Mouse (Mus musculus) ovary, adult 18-20 months (tissue): ENCODE results near the gene Gpr85.
"Not testable (repeated sequence)": the region's sequence is repeated elsewhere in the genome, so short reads cannot be mapped to it uniquely, and the experiment has no call there.

ENCODE experiments used
- DNase-seq: peaks from one replicate; pipeline ENCODE4 v3.0.0; 2022; ENCODE audit warnings: low spot score, mixed read lengths

The Gpr85 gene

DNA sequence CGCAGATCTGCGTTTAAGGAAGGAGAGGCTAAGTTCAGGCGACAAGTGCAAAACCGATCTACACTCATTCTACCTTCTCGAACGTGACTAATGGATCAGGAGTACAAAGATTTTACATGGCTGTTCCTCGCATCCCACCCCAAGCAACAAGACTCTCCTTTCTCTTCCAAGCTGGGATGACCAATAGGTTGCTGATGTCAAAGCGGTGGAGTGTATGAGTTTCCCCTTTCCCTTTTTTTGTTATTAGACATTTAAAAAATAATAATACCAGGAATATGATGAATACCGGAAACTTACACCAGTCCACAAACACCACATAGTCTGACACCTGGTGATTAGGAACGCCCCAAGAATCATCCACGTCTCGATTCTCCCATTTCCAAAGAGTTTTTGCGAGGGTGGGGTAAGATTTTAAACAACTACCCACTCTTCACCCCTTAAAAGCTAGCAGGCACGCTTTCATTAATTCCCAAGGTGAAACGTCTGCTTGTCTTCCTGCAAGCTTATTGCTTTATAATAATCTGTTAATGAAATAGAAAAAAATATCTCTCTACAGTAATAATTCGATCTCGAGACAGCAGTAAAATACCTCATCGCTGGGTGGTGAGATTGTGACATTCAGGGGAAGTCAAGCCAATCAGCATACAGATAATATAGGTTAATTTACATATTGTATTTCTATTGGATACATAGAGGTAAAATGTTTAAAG lies at the start of gene Gpr85:
Gene Gpr85, minus strand, starts transcription at position 598 of the 710 bp plus-strand sequence.
- no peak for DNase-seq

DNA sequence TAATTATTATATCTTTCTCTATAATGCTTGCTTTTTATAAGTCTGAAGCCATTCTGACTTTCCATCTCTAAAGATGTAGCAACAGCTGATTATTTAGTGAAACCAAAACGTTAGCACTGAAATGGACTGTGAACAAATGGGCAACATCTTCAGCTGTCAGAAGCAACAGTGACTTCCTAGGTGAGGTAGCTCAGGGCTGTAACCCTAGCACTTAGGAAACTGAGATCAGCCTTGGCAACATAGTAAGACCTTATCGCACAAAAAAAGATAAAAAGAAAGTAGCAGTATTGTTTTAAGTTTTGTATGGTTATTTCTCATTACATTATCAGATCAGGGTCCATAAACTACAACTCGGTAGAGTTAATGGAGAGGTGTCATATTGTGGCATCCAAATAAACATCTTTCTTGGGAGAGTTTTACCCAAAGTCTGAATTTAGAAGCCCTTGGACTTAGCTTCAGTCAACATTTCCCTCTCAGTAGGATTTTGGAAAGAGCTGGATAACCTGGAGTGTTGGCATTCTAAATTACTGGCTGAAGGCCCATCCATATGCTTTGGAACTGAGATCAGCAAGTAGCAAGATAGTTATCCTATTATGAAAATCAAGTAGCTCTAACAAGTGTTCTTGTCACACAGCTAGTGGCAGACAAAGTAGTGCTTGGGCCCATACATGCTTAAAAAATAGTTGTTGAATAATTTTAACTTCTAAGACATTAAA lies 45.3 kb upstream of the Gpr85 start:
- no peak for DNase-seq

DNA sequence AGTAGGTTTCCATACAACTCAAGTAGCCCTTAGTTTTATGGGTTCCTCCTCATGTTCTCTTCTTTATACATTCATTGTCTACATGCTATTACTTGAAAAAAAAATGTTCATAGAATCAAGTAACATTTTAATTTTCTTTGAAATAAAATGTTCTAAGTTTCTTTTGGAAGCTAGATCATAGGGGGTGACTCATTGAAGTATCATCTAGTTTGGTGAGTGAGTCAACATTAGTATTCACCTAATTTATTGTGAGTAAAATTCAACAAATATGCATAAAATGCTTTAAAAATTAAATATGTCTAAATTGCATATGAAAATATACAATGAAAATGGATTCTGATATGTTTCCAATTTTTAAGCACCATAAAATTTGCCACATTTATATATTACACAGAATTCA lies 43.2 kb upstream of the Gpr85 start:
- DNase-seq: no peak

DNA sequence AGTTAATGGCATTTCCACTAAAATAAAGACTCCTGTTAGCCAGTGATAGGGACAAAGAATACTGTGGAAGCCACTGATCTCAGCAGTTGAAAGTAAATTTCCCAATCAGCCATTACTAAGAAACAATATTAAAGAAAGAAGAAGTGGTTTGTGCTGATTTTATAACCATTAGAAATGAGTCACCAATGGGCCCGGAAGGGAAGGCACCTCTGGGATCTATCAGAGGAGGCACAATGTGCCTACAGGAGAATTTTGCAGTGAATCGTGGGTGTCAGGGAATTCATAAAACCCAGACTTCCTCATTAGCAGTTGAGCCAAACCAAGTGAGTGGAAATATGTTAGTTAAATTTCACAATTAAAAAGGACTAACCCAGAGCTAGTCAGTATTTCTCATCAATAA lies 34.2 kb upstream of the Gpr85 start:
- no peak for DNase-seq

DNA sequence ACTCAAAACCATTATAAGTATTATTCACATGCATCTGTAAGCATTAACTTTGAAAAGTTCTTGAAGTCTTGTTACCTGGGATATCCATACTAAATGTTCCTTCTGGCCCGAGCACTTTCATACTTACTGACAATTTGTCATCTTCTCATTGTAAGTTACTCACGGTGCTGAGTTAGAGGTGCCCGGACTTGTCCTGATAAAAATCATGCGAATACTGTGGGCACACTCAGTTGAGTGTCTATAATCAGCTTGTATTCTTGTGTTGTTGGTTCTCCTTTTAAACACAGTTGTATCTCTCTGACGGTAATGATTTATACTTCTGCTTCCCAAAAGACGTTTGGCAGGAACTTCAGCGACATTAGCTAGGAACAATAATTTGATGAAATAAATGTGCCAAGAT lies 32.3 kb upstream of the Gpr85 start:
- DNase-seq: no peak

DNA sequence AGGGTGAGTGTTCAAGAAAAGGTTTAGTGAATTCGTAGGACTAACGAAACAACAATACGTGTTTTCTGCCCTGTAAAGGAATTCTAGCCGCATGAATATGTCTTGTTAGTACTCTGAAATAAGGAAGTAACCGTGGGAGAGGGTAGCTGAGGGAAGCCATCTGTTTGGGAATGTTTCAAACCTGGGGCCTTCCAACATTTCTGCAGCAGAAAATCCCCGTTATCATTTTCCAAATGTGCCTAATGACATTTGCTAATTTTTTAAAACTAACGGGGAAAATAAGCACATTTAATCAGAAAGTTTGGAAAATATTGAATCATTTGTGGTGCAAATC lies 31.9 kb upstream of the Gpr85 start:
- no peak for DNase-seq

DNA sequence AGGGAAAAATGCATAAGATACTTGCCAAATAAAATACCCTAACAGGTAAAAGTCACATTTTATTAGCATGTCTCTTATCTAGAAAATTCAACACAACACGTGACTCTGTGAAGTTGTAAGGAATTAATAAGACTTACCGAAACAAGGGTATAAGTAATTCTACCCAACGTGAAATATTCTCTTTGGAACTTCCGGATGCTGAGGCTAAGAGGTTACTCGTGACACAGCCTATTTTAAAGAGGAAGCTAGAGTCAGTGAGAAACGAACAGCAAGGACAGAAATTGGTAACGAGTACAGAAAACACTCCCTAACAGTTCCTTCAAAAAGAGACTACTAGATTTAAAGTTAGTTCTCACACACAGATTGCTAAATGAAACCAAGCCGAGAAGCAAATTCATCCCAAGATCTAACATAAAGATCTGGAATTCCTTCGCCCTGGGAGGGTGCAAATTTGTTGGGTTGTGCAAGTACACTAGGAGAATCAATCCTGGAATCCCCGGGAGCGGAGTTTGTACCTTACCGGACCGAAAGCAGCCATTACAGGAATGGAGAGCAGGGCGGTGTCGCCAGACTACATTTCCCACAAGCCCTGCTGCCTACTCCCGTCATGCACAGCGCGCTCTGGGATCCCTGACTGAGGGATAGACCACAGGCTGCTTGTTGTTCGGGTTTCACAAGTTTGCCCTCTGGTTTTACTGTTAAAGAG lies 31.3 kb upstream of the Gpr85 start, which contains the start of gene 2610001J05Rik:
Gene 2610001J05Rik, minus strand, starts transcription at position 600 of the 706 bp plus-strand sequence.
- peak; percentile 84 for DNase-seq

DNA sequence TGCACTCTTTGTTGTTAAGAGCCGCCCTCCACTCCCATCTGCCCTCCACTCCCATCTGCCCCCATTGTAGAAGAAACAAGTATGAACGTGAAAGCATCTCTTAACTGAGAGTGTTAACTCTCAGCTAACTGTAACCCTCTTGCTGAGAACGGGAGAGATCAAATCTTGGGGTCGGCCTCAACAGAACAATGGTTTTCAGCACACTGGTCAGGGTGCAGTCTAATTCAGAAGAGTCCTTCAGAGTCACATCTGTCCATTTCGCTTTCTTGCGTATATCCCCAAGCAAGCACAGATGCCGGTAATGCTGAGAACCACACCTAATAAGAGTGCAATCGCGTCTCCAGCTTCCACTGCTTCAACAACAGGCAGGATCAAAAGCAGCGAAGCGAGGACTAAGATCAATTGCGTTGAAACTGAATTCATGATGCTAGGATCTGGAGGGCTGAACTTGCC lies 30.6 kb upstream of the Gpr85 start:
- no peak for DNase-seq

DNA sequence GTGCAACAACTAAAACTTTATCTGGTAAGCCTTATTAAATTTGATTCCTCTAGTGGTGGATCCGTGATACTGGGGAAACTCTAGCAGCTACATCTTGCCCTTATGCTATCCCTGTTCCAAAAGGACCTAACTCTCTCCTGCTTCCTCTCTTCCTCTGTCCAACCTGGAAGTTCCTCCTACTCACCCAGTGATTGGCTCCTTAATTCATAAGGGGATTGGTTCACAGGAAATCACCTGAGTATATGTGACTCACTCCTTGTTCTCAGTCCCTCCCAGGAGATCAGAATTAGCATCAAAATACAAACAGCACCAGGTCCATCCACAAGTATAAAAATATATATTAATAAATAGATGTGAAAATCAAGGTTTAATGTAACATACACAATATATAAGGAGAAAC lies 20.9 kb upstream of the Gpr85 start:
- no peak for DNase-seq

DNA sequence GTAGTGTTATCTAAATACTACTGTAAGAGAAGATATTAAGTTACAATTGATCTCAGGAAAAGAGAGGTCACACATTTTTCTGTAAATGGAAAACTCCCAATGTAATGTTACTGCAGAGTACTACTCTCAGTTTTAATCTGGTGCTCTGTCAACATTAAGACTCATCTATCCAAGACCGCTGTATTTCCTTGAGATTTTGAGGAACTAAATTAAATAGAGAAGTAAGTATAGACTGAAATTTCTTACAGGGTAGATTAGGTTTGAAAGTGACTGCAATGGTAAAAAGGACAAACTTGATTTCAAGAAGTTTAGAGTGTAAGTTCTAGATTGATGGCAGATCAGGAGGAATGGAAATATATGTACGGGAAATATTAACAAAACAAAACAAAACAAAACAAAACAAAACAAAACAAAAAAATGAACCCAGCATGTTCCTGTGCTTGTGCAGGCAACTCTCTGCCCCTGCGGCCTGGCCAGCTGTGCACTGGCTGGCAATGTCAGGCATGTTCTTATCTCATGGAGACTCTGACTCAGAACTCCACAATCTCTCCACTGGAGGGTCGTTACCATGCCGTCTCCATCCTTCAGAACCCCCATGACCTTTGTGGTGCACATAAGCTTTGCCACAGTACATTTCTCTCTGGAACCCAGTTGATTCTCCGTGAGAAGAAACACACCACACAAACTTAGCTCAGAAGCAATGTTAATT lies 20.3 kb upstream of the Gpr85 start:
- no peak for DNase-seq

DNA sequence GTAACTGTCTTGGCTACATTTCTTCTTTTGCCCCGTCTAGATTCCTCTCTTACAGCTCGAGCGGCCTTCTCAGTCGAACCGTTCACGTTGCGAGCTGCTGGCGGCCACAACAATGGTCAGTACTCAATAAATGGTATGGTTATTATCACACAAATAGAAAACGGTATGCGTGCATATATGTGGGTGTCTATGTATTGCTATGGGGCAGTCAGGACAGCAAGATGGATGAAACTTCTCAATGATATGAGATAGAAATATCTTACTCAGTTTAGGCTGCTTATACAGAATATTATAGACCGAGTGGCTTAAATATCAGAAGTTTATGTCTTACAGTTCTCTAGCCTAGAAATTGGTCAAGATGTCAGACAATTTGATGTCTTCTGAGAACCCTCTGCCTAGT lies 14.5 kb upstream of the Gpr85 start:
- DNase-seq: no peak

DNA sequence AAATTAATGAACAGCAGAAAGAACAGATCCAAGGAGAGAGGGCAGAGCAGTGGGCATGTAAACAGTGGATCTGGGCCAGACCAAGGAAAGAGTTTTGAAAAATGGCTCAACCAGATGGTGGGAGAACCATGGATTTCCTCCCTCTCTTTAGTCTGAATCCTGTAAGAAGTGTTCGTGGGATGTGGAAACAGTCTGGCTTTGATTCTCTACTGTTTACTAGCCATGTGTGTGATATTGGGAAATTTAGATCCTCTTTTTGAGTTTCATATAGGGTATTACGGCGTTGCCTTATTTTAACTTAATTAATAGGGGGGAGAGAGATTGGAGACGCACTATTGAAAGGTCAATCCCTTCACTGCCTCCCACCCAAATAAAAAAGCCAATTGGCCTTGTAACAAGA lies 13.5 kb upstream of the Gpr85 start:
- no peak for DNase-seq

DNA sequence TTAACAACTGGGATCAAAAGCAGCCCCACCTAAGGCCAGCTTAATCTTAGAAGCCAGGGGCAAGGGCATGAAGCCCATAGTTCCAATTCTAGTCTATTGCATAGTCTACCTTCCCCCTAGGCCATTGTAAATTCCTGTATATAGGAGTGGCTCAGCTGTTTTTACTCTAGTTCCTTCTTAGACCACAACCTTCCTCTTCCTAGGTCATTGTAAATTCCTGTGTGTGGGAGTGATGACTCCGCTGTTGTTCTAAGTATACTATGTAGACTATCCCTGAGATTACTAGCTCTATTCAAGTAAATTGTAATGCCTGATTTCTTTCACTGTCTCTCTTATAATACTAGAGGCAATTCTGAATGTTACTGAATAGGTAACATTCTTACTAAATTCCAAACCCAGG lies 6.3 kb upstream of the Gpr85 start:
- DNase-seq: not testable (repeated sequence)

DNA sequence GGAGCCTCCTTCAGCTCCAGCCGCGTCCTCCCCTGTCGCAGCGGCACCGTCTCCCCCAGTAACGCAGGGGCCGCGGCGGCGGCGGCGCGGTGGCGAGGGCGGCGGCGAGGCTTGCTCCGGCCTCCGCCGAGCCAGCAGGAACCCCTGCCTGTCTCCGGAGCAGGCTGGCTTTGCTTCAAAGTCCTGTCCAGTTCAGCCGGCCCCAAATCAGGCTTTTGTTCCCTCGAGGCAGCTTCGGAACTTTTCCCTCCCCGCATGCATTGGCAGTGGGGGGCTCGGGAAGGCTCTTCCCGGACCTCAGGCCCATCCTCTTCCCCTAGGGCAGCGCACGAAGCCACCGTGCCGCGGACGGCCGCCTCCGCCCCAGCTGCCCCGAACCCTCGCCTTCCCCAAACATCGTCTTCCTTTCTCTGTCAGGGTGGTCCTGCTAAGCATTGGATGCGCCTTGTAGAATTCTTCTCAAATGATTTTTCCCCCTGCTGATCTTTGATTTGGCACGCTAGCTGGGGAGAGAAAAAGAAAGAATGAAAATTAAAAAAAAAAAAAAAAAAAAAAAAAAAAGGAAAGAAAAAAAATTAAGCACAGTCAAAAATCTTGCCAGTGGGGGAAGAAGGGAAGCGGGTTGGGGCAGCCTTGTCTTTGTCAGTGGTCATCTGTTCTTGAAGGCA lies 931 bp downstream of the Gpr85 start:
- peak; percentile 29 for DNase-seq

DNA sequence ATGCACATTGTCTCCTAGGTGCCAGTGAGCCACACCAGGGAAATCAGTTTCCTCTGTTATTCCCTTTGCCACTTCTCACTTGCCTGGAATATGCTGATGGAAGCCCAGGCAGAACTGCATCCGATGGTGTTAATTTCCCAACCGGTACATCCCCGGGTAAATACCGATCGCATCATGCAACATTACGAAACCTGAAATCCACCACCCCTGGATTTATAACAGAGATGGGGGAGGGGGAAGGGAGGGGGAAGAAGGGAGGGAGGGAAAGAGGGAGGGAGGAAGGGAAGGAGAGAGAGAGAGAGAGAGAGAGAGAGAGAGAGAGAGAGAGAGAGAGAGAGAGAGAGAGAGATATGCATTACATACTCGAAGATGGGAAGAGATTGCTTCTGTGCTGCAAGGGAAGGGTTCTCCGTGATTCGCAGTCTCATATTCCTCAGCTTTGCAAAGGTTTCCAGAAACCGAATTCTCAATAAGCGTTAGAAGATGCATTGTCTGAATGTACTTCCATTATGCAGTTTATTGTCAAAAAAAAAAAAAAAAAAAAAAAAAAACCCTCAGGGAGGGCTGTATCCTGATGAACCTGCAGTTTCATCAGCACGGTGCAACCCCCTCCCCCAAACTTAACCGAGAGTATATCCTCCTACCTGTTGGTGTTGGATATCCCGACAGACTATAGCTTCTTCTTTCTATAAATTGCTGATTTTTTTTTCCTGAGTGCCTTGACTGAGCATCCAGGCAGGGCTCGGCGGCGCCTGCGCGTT lies 1.6 kb downstream of the Gpr85 start:
- DNase-seq: no peak

DNA sequence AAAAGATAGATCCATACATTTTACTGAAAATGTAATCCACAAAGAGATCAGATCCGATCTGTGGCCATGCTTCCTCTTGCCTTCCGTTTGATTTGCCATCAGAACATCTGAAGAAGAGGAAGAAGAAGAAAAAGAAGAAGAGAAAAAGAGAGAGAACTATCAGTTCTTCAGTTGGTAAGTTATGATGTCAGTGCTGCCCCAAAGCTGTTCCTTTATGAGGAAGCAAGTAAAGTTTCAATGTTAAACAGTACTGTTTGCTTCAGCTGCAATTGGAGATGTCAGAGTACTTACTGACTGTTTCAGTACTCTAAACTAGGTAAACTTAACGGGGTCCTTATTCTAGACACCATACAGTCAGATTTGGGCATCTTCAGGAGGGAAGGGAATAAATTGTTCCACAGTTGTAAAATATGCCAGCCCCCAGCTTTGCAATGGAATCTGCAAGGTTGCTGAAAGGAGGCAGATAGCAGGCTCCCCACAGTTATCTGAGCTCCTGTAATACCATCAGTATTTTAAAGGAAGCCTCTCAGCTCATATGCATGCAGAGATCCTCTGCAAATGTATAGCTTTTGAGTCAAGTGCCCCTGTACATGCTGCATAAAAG lies 2.7 kb downstream of the Gpr85 start:
- DNase-seq: no peak

DNA sequence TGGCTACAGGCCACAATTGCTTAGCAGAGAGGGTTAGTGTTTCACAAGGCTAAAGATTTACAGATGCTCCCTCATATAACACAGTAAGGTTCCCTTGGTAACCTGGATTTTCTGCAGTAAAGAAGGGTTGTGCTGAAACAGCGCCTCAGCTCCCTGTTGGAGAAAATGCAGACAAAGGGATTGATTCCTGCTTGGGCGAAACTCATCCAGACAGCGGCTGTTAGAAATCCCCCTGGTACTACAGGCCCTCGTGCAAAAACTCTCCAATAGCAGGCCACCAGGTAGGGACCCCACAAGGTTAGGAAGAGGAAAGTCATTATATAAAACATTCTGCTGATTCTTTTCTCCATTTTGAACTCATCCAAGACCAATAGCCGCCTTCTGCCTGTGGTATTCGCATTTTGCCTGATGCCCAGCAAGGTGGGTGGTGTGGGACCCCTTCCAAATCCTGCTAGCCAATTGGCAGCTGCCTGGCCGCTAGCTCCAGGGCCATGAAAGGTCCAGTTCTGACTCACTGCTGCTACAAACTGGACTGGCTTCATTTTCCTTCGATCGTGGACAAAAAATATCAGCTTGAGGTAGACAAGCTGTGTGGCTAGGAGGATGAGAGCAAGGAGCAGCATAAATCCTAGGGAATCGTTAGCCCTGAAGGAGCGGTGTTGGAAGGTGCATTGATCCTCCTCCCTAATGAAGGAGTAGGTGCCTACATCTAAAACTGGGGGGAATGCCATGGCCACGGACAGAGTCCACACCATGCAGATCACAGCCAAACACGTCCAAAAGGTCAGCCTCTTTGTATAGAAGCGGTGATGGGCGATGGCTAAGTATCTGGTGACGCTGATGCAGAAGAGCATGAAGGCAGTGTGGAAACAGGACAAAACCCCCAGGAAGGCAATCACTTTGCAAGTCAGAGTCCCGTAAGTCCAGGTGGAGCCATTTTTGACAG lies 3.7 kb downstream of the Gpr85 start:
- DNase-seq: no peak

DNA sequence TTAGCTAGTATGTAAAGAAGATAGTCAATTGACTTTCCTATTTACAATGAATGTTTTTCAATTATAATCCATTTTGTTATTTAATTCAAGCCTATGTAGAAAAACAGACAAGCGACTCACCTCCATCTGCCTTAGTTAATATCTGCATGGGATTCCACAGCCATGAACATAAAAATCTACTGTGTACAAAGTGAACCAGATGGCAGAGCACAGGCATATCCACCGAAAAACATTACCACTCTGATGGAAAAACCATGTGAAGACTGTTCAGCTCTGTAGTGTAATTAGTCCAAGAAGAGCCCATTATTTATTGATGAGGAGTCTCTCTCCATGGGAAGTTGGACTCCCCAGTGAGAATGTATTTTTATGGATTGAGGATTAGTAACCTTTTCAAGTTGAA lies 7.0 kb downstream of the Gpr85 start:
- no peak for DNase-seq

DNA sequence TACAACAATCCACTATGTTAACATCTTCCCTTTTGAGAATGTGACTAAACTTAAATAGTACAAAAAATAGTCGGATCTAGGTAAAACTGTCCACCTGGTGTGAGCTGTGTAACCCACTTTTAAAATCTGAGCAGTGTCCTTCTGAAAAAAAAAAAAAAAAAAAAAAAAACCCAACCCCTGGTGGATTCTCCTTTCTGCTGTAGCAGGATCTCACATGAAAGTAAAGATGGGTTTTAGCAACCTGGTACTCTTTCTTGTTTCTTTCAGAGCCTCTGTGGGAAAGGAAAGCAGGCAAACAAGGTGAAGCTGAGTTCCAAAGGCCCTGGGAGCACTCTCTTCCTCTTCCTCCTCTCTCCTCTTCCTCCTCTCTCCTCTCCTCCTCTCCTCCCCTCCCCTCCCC lies 10.9 kb downstream of the Gpr85 start:
- no peak for DNase-seq

DNA sequence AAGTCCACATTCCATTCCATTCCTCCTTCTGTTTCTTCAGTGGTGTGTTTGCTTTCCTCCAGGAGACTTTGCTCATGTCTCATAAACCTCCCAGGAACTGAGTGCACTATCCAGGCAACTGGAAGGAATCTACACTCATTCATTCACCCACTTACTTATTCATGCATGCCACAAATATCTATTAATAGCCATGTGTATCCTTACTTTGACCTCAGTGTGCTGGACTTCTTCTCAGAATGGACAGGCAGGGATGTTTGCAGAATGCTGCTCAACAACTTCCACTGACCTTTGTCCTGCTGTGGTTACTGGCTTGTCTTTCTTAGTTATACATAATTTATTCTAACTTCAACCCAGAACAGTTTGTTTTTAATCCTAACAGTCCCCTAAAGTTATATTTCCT lies 23.1 kb downstream of the Gpr85 start:
- DNase-seq: no peak
